Mouse (Mus musculus): ENCODE measurements at regions not wholly inside any gene's neighbourhood (a gene's known extent, or its start where the extent isn't known, plus 50 kb on each side); places are given as distances from the start of the nearest gene placed in this dataset.

DNA sequence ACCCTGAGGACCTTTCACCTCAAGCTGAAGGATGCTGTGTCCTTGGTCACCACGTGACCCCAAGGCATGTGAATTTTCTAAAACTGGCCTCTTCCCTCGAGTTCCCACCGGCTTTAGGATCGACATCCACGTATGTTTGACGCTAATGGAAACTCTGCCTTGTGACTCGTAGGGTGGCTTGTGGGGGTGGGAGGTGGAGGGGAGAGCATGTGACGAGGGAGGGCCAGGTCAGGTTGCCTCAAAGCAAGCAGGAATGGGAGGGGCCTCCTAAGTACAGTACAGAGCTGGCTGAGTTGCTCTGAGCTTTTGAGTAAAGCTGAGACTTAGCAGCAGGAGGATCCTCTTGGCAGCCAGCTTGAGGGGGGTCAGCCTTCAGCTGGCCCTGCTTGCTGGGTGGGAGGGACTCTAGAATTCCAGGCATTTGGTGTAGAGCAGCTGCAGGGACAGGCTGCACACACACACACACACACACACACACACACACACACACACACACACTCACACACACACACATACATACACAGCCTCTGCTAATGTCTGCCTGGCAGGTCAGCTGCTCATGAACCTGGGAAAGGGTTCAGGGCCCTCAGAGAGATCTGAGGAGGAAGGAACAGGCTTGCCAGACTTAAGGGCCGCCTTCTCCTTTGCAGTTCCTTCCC is 78.5 kb downstream of the Sik1 start:
- DNase-seq (ENCODE audit: low spot score) = no peak

DNA sequence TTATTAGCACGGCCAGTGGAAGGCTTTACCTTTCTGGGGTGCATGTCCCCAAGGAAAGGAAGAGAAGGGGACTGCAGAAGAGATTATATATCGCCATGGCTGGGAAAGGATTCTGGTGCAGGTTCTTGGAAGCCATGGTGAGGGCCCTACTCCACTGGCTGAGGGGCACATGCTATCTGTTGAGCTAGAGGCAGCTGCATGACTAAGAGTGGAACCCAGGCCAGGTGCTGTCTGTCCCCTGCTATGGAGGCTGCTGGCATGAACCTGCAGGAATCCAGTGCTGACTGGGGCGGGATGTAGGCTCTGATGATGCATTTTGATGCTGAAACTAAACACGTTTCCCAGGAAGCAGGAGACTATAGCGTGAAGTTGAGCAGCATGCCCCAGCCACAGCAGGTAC is 77.9 kb downstream of the Sik1 start:
- no peak for DNase-seq (ENCODE audit: low spot score)

DNA sequence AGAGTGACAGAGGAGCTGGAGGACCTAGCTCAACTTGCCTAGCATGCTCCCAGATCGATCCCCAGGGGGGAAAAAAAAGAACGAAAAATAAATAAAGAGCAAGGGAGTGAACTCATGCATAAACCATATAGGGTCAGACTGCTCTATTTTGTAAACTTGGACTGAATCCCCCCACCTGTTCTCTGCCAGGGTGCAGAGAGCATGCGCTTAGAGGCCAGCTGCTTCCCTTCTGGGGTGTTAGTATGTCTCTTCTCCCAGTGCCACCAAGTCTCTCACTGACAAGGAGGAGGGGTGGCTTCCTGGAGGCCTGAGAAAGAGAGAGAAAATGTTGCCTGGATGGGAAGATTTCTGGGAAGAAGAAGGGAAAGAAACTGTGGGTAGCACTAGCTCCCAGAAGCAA is 76.1 kb downstream of the Sik1 start:
- no peak for DNase-seq (ENCODE audit: low spot score)

DNA sequence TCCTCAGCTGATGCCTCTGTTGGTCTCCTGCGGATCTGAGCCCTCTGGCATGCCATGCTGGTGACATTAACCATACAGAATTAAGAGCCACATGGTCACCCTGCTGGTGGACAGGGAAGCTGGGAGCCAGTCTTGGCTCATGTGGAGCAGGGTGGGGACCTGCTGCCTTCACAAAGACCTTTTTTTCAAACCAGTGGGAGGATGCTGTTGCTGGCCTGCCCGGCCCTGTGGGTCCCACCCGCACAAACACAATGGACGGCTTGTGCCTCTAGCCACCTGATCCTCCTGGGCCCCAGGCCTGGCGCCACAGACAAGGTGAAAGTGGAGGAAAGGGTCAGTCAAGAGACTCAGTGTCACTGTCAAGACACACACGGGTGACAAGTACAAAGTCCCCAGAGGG is 73.4 kb downstream of the Sik1 start:
- DNase-seq (ENCODE audit: low spot score) = no peak

DNA sequence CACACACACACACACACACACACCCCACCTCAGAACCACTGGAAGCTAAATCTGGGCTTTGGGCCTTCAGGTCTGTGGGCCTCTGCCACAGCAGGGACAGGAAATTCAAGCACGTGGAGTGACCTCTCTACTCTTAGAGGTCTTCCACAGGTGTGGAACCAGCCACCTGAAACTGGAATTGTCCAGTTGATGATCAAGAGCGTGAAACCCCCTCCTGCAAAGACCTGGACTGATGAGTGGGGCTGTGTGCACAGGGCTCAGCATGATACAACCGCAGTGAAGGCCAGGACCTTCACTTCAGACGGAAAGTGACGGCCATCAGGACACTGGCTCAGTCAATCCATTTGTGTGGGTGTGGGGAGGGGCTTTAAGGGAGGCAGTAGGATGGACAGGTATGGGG is 72.5 kb downstream of the Sik1 start:
- DNase-seq (ENCODE audit: low spot score) = no peak

DNA sequence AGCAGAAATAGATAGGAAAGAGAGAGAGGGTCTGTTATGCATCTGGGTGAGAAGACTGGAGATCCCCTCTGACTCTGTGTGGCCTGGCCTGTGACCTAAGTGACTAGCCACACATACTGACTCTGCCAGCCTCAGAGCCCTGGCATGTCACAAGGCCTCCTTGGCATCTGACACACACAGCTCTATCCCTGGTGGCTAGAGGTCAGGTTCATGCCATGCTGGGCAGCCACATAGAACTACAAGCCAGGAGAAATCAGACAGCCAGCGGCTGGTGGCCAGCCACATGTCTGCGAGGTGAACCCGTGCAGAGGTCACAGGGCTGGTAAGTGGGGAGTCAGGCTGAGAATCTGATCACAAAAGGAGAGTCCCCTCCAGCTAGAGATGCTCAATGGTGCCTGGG is 67.3 kb downstream of the Sik1 start:
- DNase-seq (ENCODE audit: low spot score) = no peak

DNA sequence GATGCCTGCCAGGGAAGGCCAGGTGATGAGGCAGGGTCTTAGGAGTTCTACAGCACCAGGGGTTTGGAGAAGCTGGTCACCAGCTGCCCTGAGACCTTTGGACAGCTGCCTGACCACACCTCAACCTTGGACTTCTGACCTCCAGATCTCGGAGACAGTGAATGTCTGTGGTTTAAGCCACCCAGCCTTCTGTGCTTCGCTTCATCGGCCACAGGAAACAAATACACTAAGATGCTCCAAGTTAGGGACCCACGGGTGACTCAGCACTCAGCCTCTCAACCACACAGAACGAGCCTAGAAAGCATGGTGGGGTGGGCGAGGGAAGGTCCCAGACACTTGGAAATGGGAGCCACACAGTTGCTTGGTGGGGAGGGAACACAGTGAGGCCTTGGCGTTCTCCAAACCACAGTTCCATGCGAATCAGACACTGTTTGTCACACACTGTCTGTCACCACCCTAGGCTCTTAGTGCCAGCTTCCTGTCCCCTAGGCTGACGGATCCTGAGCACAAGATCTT is 66.5 kb downstream of the Sik1 start:
- DNase-seq (ENCODE audit: low spot score) = no peak

DNA sequence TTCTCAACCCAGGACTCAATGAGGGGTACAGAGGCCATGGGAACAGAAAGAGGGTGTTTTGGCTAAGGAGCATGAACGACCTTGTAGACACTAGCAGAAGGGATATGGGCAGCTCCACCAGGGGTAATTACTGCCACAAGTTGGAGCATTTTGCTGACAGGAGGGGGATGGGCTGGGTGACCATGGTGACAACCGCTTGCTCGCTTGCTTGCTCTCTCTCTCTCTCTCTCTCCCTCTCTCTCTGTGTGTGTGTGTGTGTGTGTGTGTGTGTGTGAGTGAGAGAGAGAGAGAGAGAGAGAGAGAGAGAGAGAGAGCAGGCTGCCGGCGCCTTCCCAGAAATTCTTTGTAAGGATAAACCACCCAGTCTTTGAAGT is 65.7 kb downstream of the Sik1 start:
- no peak for DNase-seq (ENCODE audit: low spot score)

DNA sequence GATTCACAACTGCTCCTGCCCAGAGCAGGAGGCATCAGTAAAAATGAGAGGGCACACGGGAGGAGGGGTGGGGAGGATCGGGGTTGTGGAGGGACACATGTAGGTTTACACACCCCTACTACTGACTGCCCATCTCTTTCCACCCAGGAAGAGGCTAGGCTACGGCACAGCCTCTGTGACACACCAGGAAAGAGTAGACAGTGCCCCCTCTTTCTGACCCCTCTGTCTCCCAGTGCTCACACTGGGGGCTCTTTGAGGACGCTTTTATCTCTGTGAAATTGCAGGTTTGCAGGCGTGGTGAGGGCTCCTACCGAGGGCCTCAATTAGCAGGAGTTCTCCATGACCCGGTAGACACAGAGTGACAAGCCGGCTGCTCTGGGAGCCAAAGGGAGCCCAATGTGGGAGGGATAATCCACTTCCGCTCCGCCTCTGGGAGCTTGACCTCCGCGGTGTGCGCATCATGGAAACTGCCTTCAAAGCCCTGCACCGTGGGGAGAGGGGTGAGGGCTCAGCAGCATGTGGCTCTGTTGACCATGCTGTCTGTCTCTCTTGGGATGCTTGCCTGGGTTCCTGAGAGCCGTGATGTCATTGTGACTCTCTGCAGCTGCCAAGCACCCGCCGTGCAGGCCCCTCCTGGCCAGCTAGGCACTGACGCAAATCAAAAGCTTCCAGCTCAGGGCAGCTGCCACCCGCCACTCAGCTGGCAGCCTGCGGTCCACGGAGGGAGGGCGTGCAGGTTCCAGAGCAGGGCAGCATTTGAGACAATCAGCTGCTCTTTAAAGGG is 65.1 kb downstream of the Sik1 start:
- no peak for DNase-seq (ENCODE audit: low spot score)

DNA sequence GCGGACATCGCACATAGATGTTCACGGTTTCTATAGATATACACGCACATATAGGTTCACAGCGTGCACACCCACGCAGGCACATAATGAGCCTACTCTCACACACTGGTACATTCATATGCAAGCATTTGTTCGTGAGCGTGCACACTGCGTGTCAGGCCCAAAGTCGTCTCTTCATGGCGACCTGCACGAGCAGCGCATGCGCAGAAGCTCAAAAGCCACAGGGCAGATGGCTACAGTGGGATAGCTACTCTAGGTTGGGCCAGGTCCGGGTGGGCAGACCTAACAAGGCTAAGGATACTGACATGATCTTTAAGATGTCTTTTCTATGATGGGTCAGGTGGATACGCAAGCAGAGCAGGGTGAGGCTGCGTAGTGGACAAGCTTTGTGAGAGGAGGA is 63.9 kb downstream of the Sik1 start:
- DNase-seq (ENCODE audit: low spot score) = no peak

DNA sequence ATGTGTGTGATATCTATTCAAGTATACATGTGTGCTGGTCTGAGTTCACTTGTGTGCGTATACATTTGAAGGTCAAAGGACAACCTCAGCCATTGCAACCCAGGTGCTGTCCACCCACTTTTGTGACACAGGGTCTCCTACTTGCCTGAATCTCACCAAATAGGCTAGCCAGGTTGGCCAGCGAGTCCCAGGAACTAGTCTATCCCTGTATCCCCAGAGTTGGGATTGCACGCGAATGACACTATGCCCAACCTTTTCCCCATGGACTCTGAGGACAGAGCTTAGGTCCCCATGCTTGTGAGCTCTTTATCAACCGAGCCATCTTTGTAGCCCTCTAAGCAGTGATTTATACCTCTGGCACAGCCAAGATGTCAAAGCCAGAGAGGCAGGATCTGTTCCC is 62.6 kb downstream of the Sik1 start:
- DNase-seq (ENCODE audit: low spot score) = no peak

DNA sequence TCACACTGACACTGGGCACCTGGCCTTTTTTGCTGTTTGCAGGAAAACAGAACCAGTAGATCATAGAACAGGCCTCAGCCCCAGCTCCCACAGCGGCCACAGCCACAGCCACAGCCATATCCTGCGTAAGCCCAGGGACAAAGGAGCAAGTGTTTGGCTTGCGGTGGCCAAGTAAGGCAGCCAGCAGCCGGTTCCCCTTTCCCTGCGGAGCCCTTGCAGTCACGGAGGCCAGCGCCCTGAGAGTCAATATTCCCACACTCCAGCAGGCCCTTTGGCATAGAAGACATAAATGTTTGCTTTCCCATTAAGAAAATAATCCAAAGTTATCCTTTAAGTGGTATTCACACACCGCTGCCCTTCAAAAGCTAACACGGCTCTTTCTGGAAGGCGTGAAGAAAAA is 62.1 kb downstream of the Sik1 start:
- DNase-seq (ENCODE audit: low spot score) = no peak

DNA sequence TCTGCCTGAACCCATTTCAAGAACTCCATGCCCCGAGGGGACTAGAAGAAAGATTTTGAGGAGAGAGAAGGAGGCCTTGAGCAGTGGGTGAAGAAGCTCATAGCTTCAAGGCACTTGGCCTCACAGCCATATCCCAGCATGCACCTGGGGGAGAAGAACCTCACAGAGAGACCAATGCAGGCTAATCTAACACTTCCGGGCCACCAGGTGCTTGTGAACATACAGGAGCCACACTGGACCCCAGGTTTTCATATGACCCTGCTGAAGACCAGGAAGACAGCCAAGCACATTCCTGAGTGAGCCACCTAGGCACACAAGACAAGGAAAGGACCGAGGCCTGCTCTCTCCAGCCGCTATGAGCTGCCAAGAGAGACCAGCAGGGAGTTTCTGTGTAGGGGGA is 61.6 kb downstream of the Sik1 start:
- DNase-seq (ENCODE audit: low spot score) = no peak

Data from left cerebral cortex, adult 11 months (tissue).